Mouse (Mus musculus) hindbrain, embryonic 13.5 days (tissue): ENCODE measurements at regions not wholly inside any gene's neighbourhood (a gene's known extent, or its start where the extent isn't known, plus 50 kb on each side); places are given as distances from the start of the nearest gene placed in this dataset.

Source experiments
- ATAC-seq: fragments of 200-750 bp; cut with Nextera tagmentation; 2 replicates; pipeline ENCODE4 v1.8.0; 2017; ENCODE audit warnings: moderate TSS enrichment; ENCODE audit not compliant: low FRiP score
- H3K27ac ChIP-seq: fragments of 300-500 bp; sonication (generic); 2 replicates; pipeline ENCODE4 v1.5.1; 2015; ENCODE audit warnings: inconsistent platforms, mild to moderate bottlenecking, moderate library complexity
- H3K27me3 ChIP-seq: fragments of 300-500 bp; sonication (generic); 2 replicates; pipeline ENCODE4 v1.6.1; 2015; ENCODE audit warnings: mild to moderate bottlenecking, inconsistent platforms
- H3K36me3 ChIP-seq: fragments of 300-500 bp; sonication (generic); 2 replicates; pipeline ENCODE4 v1.6.1; 2015; ENCODE audit warnings: mild to moderate bottlenecking, inconsistent platforms
- H3K4me1 ChIP-seq: fragments of 300-500 bp; sonication (generic); replicated peaks from 2 replicates; pipeline ENCODE4 v1.6.1; 2015; ENCODE audit warnings: inconsistent platforms
- H3K4me2 ChIP-seq: fragments of 300-500 bp; sonication (generic); 2 replicates; pipeline ENCODE4 v1.6.1; 2015; ENCODE audit warnings: inconsistent platforms, mild to moderate bottlenecking, moderate library complexity
- H3K4me3 ChIP-seq: fragments of 300-500 bp; sonication (generic); 2 replicates; pipeline ENCODE4 v1.5.1; 2015; ENCODE audit warnings: mild to moderate bottlenecking, inconsistent platforms
- H3K9ac ChIP-seq: fragments of 300-500 bp; sonication (generic); 2 replicates; pipeline ENCODE4 v1.6.1; 2015; ENCODE audit warnings: mild to moderate bottlenecking, inconsistent platforms
- H3K9me3 ChIP-seq: fragments of 300-500 bp; sonication (generic); 2 replicates; pipeline ENCODE4 v1.6.1; 2016; ENCODE audit warnings: inconsistent platforms
- WGBS: fragments of 180-500 bp; shearing (Covaris S2); methylation state at CpG from one replicate; pipeline ENCODE4 v1.1.7; 2015; 5-methylcytosine and 5-hydroxymethylcytosine counted together

- Histone ChIP-seq H3K4me2 (no peak overlapping the region), H3K27ac (no peak overlapping the region), H3K4me3 (no peak overlapping the region), H3K9ac (no peak overlapping the region), H3K4me1 (no peaks in the 10 kb centered on the region; the same call in 1 of the 2 replicates), H3K36me3 (no peaks in the 10 kb centered on the region), H3K27me3 (no peaks in the 10 kb centered on the region), H3K9me3 (no peaks in the 10 kb centered on the region)
- no peak for ATAC-seq
- 92% methylated on average over 2 of the region's 2 CpGs for WGBS
These were observed 55.7 kb upstream of the Ptprm start for GRCm38 (mm10) chr17:67409911-67410310.

DNA sequence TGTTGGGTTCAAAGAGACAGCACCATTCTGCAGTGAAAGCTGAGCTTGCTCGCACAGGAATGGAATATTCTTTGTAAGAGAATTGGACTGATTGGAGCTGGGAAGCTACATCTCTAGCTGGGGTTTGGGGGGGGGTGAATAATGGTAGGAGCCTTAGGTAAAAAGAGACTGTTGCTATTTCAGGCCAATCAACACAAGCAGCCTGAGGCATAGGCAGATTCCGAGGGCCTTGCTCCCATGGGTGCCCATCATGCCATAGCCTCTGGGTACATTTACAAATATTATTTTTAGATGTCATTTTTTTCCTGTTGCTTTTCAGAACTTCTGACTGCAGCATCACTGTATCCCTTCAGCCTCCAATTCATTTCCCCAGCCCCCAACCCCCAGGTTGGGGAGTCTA, 51.7 kb upstream of the Ptprm start:
- Histone ChIP-seq H3K27me3 (no peaks in the 10 kb centered on the region), H3K4me3 (no peak overlapping the region), H3K9me3 (no peaks in the 10 kb centered on the region), H3K27ac (no peak overlapping the region), H3K4me1 (no peaks in the 10 kb centered on the region; the same call in 1 of the 2 replicates), H3K9ac (no peak overlapping the region), H3K36me3 (no peaks in the 10 kb centered on the region), H3K4me2 (no peak overlapping the region)
- 70% methylated on average over 2 of the region's 2 CpGs for WGBS
- ATAC-seq: no peak
